Mouse (Mus musculus): ENCODE measurements around the gene Ankrd55. TPM values are rescaled to one million over a fixed set of nuclear protein-coding genes. Genes with fewer than 3 reads are reported as not detected.

The Ankrd55 gene
- polyA plus RNA-seq, 1 experiment from 2014 or later = 0.21 TPM

DNA sequence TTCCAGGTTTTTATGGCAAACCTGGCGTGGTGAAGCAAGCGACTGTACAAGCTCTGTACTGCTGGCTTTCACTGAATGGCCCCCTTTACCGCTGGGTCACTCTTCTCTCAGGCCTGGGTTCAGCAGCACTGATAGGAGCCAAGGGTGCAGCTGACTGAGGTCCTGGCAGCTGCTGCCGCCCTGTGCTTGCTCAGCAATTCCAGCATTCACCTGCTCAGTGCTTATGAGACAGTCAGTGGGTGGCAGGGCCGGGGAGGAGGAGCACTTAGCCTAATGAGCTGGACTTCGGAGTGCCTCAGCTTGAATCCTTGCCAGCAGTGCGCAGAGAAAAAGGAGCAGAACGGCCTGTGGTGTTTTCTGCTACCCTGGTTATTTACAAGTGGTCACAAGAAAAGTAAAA is 87.5 kb downstream of the Ankrd55 start:
- Histone ChIP-seq H3K27ac (ENCODE audit: low read length) (no peak overlapping the region), H3K9ac (ENCODE audit: low read depth, low read length) (no peak overlapping the region), H3K4me2 (ENCODE audit: low read depth, low read length) (no peak overlapping the region), H3K27me3 (replicated peaks; ENCODE audit: control insufficient read depth, insufficient read depth, low read length) (no peaks in the 10 kb centered on the region), H3K4me1 (ENCODE audit: control insufficient read depth, insufficient read depth, low read length) (0 out of 2 replicates have a peak, but pooled peaks cover 5% of the 10 kb centered on the region), H3K36me3 (ENCODE audit: control insufficient read depth, insufficient read depth, low read length) (no peaks in the 10 kb centered on the region), H3K4me3 (ENCODE audit: low read length) (no peak overlapping the region), H3K9me3 (ENCODE audit: control insufficient read depth, low read length) (no peaks in the 10 kb centered on the region)
- WGBS = 42% methylated on average over 8 of the region's 8 CpGs
- ATAC-seq = peak; percentile 96

DNA sequence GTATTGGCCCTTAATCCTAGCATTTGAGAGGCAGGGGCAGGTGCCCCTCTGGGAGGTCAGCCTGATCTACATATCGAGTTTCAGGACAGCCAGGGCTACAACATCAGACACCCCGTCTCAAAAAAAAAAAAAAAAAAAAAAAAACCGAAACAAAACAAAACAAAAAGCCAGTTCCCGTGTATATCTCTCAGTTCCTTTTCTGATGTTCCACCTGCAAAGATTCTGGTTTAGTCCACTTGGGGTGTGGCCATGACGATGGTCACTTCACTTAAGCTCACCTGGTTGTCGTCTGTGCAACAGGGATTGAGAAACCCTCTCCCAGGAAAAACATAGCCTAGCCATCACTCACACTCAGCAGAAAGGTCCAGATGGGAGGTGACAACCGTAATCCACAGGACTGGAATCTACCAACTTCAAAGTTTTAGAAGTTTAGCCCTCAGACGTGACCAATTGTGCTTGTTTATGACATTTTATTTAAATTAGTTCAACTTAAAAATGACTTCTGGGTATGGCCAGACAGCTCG is 90.6 kb downstream of the Ankrd55 start:
- Histone ChIP-seq H3K9ac (ENCODE audit: low read depth, low read length) (no peak overlapping the region), H3K9me3 (ENCODE audit: control insufficient read depth, low read length) (no peaks in the 10 kb centered on the region), H3K4me2 (ENCODE audit: low read depth, low read length) (no peak overlapping the region), H3K27ac (ENCODE audit: low read length) (no peak overlapping the region), H3K27me3 (replicated peaks; ENCODE audit: control insufficient read depth, insufficient read depth, low read length) (no peaks in the 10 kb centered on the region), H3K4me3 (ENCODE audit: low read length) (no peak overlapping the region), H3K4me1 (ENCODE audit: control insufficient read depth, insufficient read depth, low read length) (peaks cover 12% of the 10 kb centered on the region), H3K36me3 (ENCODE audit: control insufficient read depth, insufficient read depth, low read length) (no peaks in the 10 kb centered on the region)
- WGBS = 75% methylated on average over 9 of the region's 9 CpGs
- no peak for ATAC-seq

DNA sequence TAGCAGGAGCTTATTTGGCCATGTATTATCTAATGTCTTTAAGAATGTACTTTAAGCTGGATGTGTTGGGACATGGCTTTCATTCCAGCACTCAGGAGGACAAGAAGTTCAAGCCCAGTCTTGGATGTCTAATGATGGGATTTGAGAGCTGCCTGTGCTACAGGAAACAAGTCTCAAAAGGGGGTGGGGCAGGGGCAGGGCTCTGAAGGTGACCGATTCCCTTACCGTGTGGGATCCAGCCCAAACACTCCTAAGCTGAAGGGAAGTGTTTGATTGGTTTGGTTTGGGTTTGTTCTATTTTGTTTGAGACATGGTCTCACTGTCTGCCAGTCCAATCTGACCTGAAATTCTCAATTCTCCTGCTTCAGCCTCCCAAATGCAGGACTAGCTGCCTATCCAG is 93.2 kb downstream of the Ankrd55 start:
- H3K27ac ChIP-seq (ENCODE audit: low read length) = no peak overlapping the region
- H3K4me3 ChIP-seq (ENCODE audit: low read length) = no peak overlapping the region
- no peak for ATAC-seq
- H3K36me3 ChIP-seq (ENCODE audit: control insufficient read depth, insufficient read depth, low read length) = no peaks in the 10 kb centered on the region
- 62% methylated on average over 2 of the region's 2 CpGs for WGBS
- no peak overlapping the region for H3K9ac ChIP-seq (ENCODE audit: low read depth, low read length)
- no peak overlapping the region for H3K4me2 ChIP-seq (ENCODE audit: low read depth, low read length)
- no peaks in the 10 kb centered on the region for H3K27me3 ChIP-seq (replicated peaks; ENCODE audit: control insufficient read depth, insufficient read depth, low read length)
- H3K9me3 ChIP-seq (ENCODE audit: control insufficient read depth, low read length) = no peaks in the 10 kb centered on the region
- H3K4me1 ChIP-seq (ENCODE audit: control insufficient read depth, insufficient read depth, low read length) = peaks cover 12% of the 10 kb centered on the region

DNA sequence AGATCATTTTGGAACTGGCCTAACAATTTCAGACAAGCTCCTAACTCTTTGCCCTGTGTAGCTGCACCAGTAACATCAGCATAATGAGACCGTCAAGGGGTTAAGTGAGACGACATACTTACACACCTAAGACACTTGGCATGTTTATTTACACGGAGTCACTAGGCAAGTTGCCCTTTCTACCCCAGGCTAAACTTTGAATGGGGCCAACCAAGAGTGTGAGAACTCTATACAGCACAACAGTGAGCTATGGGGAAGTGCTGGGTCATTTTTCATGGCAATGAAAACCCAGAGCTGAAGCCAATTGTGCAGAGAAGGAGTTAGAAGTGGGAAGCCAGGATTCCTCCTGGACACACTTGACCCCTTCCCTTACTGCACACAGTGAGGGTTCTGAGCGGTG is 94.2 kb downstream of the Ankrd55 start:
- H3K27ac ChIP-seq (ENCODE audit: low read length) = no peak overlapping the region
- H3K27me3 ChIP-seq (replicated peaks; ENCODE audit: control insufficient read depth, insufficient read depth, low read length) = no peaks in the 10 kb centered on the region
- ATAC-seq = no peak
- H3K4me3 ChIP-seq (ENCODE audit: low read length) = no peak overlapping the region
- H3K4me2 ChIP-seq (ENCODE audit: low read depth, low read length) = no peak overlapping the region
- no peaks in the 10 kb centered on the region for H3K36me3 ChIP-seq (ENCODE audit: control insufficient read depth, insufficient read depth, low read length)
- H3K9ac ChIP-seq (ENCODE audit: low read depth, low read length) = no peak overlapping the region
- no peaks in the 10 kb centered on the region for H3K9me3 ChIP-seq (ENCODE audit: control insufficient read depth, low read length)
- H3K4me1 ChIP-seq (ENCODE audit: control insufficient read depth, insufficient read depth, low read length) = peaks cover 12% of the 10 kb centered on the region
- 45% methylated on average over 4 of the region's 4 CpGs for WGBS

DNA sequence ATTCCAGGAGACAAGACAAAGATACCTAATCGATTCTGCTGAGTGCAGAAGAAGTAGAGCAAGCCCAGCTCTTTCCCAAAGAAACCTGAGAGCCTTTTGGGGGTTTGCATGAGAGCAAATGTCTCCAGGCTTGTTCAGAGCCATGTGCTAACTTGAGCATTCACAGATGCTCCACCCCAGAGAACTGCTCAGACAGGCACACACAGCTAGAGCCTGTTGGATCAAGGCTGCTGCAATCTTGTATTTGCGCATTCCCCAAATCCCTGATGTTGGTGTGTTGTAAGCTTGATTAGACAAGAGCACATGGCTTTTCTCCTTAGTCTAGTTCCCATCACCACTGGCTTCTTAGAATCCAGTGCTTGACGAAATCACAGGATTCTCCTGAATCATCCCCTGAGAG is 94.7 kb downstream of the Ankrd55 start:
- Histone ChIP-seq H3K4me2 (ENCODE audit: low read depth, low read length) (no peak overlapping the region), H3K27me3 (replicated peaks; ENCODE audit: control insufficient read depth, insufficient read depth, low read length) (no peaks in the 10 kb centered on the region), H3K4me1 (ENCODE audit: control insufficient read depth, insufficient read depth, low read length) (peaks cover 12% of the 10 kb centered on the region), H3K36me3 (ENCODE audit: control insufficient read depth, insufficient read depth, low read length) (no peaks in the 10 kb centered on the region), H3K9me3 (ENCODE audit: control insufficient read depth, low read length) (no peaks in the 10 kb centered on the region), H3K27ac (ENCODE audit: low read length) (no peak overlapping the region; the same call in 1 of the 2 replicates), H3K4me3 (ENCODE audit: low read length) (no peak overlapping the region), H3K9ac (ENCODE audit: low read depth, low read length) (no peak overlapping the region)
- WGBS = 52% methylated on average over 3 of the region's 3 CpGs
- ATAC-seq = 0 out of 2 replicates have a peak, but pooled peaks have one; percentile 40

DNA sequence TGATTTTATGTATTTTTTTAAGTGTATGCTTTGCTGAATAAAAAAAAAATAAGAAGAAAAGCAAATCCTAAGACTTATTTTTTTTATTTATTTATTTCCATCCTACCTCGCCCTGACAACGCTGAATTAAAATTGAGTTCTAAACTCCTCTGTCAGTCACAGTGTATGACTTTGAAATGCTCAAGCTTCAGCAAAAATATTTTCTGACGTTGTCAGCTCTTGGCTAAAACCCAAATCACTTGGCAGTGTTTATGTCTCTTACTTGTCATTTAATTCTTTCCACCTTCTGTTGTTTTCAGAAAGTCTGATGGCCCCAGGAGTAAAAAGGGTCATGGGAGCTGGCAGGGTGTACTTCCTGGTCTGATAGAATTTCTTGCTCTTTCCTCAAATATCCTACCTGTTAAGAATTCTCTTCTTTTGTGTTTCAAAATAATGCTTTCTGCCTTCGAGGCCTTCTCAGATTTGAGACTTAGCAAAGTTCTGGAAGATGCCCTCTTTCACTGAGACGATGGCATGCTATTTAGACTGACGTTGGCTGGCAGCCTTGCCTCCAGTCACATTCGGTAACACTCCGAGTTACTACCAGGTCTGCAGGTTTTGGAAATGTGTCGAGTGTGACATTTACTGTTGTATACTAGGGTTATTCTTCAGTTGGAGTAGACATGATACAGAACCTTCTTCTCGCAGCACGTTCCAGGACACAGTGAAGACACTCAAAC is 95.8 kb downstream of the Ankrd55 start:
- Histone ChIP-seq H3K36me3 (ENCODE audit: control insufficient read depth, insufficient read depth, low read length) (no peaks in the 10 kb centered on the region), H3K9ac (ENCODE audit: low read depth, low read length) (no peak overlapping the region), H3K27me3 (replicated peaks; ENCODE audit: control insufficient read depth, insufficient read depth, low read length) (no peaks in the 10 kb centered on the region), H3K4me1 (ENCODE audit: control insufficient read depth, insufficient read depth, low read length) (peaks cover 12% of the 10 kb centered on the region), H3K4me2 (ENCODE audit: low read depth, low read length) (no peak overlapping the region), H3K9me3 (ENCODE audit: control insufficient read depth, low read length) (no peaks in the 10 kb centered on the region), H3K4me3 (ENCODE audit: low read length) (no peak overlapping the region), H3K27ac (ENCODE audit: low read length) (no peak overlapping the region)
- ATAC-seq = no peak
- 74% methylated on average over 11 of the region's 11 CpGs for WGBS

DNA sequence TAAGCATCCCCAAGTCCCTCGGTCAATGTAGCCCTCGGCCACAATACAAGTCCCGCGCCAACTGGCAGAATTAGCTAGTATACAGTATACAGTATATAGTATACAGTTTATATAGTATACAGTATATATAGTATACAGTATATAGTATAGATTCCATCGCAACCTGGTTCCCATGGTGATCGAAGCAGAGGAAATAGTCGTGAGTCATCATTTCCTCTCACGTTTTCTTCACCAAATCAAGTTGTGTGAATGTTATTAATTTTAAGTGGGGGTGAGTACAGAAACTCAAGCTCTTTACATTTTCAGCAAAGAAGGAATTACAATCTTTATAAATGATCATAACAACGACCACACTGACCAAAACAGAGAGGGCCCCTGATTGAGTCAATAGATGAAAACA is 96.8 kb downstream of the Ankrd55 start:
- no peak for ATAC-seq
- H3K36me3 ChIP-seq (ENCODE audit: control insufficient read depth, insufficient read depth, low read length) = no peaks in the 10 kb centered on the region
- peaks cover 12% of the 10 kb centered on the region for H3K4me1 ChIP-seq (ENCODE audit: control insufficient read depth, insufficient read depth, low read length)
- no peaks in the 10 kb centered on the region for H3K9me3 ChIP-seq (ENCODE audit: control insufficient read depth, low read length)
- no peak overlapping the region for H3K4me3 ChIP-seq (ENCODE audit: low read length)
- no peak overlapping the region for H3K4me2 ChIP-seq (ENCODE audit: low read depth, low read length)
- H3K27me3 ChIP-seq (replicated peaks; ENCODE audit: control insufficient read depth, insufficient read depth, low read length) = no peaks in the 10 kb centered on the region
- H3K9ac ChIP-seq (ENCODE audit: low read depth, low read length) = no peak overlapping the region
- no peak overlapping the region for H3K27ac ChIP-seq (ENCODE audit: low read length)
- 80% methylated on average over 9 of the region's 9 CpGs for WGBS

DNA sequence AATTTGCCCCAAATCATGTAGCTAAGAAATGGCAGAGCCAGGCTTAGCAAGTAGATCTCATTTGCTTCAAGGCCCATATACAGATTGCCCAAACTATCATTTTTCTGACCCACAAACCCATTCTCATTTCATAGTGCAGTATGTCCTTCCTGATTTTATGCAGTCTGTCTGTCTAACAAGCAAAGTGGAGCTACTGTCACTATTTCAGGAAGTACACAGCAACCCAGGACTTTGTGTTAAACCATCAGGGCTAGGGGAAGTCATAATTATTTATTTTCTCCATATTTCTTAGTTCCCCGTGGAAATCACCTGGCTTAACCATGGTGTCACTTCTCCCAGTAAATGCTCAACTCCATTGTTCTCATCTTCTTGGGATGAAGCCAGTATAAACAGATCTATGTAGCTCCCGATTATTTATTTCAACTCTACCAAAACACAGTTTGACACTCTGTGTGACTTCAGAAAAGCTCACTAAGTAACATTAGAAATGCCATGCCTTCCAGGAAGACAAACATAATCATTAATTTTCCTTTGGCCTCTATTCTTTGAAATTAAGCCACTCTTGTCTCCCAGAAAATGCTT is 98.3 kb downstream of the Ankrd55 start:
- H3K36me3 ChIP-seq (ENCODE audit: control insufficient read depth, insufficient read depth, low read length) = no peaks in the 10 kb centered on the region
- no peak overlapping the region for H3K9ac ChIP-seq (ENCODE audit: low read depth, low read length)
- H3K27ac ChIP-seq (ENCODE audit: low read length) = no peak overlapping the region
- H3K4me2 ChIP-seq (ENCODE audit: low read depth, low read length) = no peak overlapping the region
- no peak for ATAC-seq
- H3K9me3 ChIP-seq (ENCODE audit: control insufficient read depth, low read length) = no peaks in the 10 kb centered on the region
- H3K4me1 ChIP-seq (ENCODE audit: control insufficient read depth, insufficient read depth, low read length) = peaks cover 12% of the 10 kb centered on the region
- no peak overlapping the region for H3K4me3 ChIP-seq (ENCODE audit: low read length)
- 50% methylated on average over 2 of the region's 2 CpGs for WGBS
- no peaks in the 10 kb centered on the region for H3K27me3 ChIP-seq (replicated peaks; ENCODE audit: control insufficient read depth, insufficient read depth, low read length)

DNA sequence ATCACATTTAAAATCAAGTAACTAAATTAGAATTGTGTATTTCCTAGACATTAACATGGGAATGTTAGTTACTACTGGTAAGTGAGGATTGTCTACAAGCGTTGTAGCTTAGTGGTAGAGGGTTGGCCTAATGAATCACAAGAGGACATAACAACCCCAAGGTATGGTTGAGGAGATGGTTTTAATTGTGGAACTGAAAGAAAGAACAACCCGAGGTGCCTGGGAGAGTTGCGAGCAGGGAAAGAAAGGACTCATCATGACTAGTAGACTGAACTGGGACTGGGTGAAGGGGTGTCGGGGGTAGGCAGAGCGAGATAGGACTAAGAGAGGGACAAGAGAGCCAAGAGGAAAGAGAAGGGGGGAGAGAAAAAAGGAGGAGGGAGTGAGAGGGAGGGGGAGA is 99.0 kb downstream of the Ankrd55 start:
- no peaks in the 10 kb centered on the region for H3K9me3 ChIP-seq (ENCODE audit: control insufficient read depth, low read length)
- H3K36me3 ChIP-seq (ENCODE audit: control insufficient read depth, insufficient read depth, low read length) = no peaks in the 10 kb centered on the region
- no peak overlapping the region for H3K4me2 ChIP-seq (ENCODE audit: low read depth, low read length)
- H3K9ac ChIP-seq (ENCODE audit: low read depth, low read length) = no peak overlapping the region
- ATAC-seq = no peak
- H3K27ac ChIP-seq (ENCODE audit: low read length) = no peak overlapping the region
- no peaks in the 10 kb centered on the region for H3K27me3 ChIP-seq (replicated peaks; ENCODE audit: control insufficient read depth, insufficient read depth, low read length)
- WGBS = 85% methylated on average over 5 of the region's 5 CpGs
- no peak overlapping the region for H3K4me3 ChIP-seq (ENCODE audit: low read length)
- H3K4me1 ChIP-seq (ENCODE audit: control insufficient read depth, insufficient read depth, low read length) = peaks cover 12% of the 10 kb centered on the region

Measured in intestine, embryonic 16.5 days (tissue).